Mouse (Mus musculus) retina, postnatal 7 days (tissue): ENCODE data around the gene Mst1.

Experiments used
- DNase-seq: peaks from one replicate; pipeline ENCODE4 v3.0.0-alpha.2; 2012; ENCODE audit warnings: low read depth, low spot score

Mst1 gene

GRCm38 (mm10) chr9:108056361-108057261 is 23.6 kb upstream of the Mst1 start:
- no peak for DNase-seq

- DNase-seq = no peak
Measured at GRCm38 (mm10) chr9:108057262-108057562, 23.0 kb upstream of the Mst1 start.

GRCm38 (mm10) chr9:108058291-108058690 is 21.9 kb upstream of the Mst1 start:
- no peak for DNase-seq

- DNase-seq = no peak
Measured at GRCm38 (mm10) chr9:108062142-108062541, 18.1 kb upstream of the Mst1 start.

GRCm38 (mm10) chr9:108063361-108063760 is 16.9 kb upstream of the Mst1 start:
- no peak for DNase-seq

GRCm38 (mm10) chr9:108065491-108066011 is 14.7 kb upstream of the Mst1 start:
- peak; percentile 61 for DNase-seq

GRCm38 (mm10) chr9:108067199-108067598 is 13.0 kb upstream of the Mst1 start:
- no peak for DNase-seq

GRCm38 (mm10) chr9:108067900-108068299 is 12.3 kb upstream of the Mst1 start:
- peak; percentile 78 for DNase-seq

- no peak for DNase-seq
Measured at GRCm38 (mm10) chr9:108069007-108069406, 11.2 kb upstream of the Mst1 start.

GRCm38 (mm10) chr9:108069529-108069928 is 10.7 kb upstream of the Mst1 start:
- DNase-seq = no peak

GRCm38 (mm10) chr9:108071801-108072200 is 8.4 kb upstream of the Mst1 start:
- DNase-seq = no peak

GRCm38 (mm10) chr9:108072481-108072924 is 7.7 kb upstream of the Mst1 start:
- no peak for DNase-seq

- DNase-seq = no peak
Measured at GRCm38 (mm10) chr9:108073141-108073930, 6.9 kb upstream of the Mst1 start.

GRCm38 (mm10) chr9:108082549-108082948 is 2.3 kb downstream of the Mst1 start:
- no peak for DNase-seq

- no peak for DNase-seq
Measured at GRCm38 (mm10) chr9:108082988-108083431, 2.8 kb downstream of the Mst1 start, which contains the start of gene Rnf123. Gene Rnf123, minus strand, starts transcription at chr9:108083346.

GRCm38 (mm10) chr9:108083561-108083960 is 3.3 kb downstream of the Mst1 start:
- no peak for DNase-seq

- no peak for DNase-seq
Measured at GRCm38 (mm10) chr9:108085261-108085660, 5.0 kb downstream of the Mst1 start.

- no peak for DNase-seq
Measured at GRCm38 (mm10) chr9:108090611-108091120, 10.4 kb downstream of the Mst1 start.

GRCm38 (mm10) chr9:108093586-108093985 is 13.3 kb downstream of the Mst1 start:
- no peak for DNase-seq

GRCm38 (mm10) chr9:108094184-108094941 is 14.1 kb downstream of the Mst1 start, which contains the start of gene Apeh:
Gene Apeh, minus strand, starts transcription at chr9:108094606.
- DNase-seq = peak; percentile 85

- no peak for DNase-seq
Measured at GRCm38 (mm10) chr9:108094998-108095411, 14.8 kb downstream of the Mst1 start.
